ENCODE assay signal across 23 mouse cellular contexts in the genomic region with DNA sequence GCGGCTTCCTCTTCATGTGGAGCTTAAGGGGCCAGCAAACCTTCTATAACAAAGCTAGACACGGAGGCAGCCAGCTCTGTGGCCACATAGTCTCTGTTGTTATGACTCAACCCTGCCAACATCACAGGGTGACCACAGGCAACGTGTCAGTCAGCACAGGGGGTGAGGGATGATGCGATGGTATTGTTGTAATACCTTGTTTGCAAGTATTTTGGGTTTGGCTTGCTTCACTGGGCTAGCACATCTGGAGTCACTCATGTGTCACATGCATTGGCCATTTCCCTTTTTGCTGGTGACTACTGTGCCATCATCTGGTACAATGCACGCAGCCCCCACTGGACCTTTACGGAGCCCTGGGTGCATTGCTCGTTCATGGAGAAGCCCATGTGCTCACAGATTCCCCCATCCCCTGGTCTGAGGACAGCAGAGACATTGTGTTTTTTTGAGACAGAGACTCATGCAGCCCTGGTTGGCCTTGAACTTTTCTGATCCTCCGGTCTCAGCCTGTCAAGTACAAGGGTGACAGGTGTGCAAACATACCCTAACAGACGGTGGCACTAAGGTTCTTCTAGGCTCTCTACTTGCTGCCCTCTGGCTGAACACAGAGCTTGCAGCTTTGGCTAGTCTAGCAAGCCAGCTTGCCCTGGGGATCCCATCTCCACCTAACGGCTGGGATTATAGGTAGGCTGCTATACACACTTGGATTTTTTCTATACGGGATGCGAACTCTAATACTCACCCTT. TPM values are rescaled to one million over a fixed set of nuclear protein-coding genes. Genes with fewer than 3 reads are reported as not detected.
DNase-seq lines count a peak whose midpoint lies in the region; ATAC-seq lines count a peak whose summit lies in the region.
"Had no signal": no experiment of that assay in that cellular context is flagged by ENCODE, and none has a peak within 500 bp of the region (broad histone marks: within the 10 kb centered on the region; RNA-seq: fewer than 3 reads in every experiment).

No protein-coding gene starts in this region.

- H3K9ac ChIP-seq in hindbrain, embryonic 16.5 days (ENCODE audit: low read depth, low read length), result no peak overlapping the region
- H3K9ac ChIP-seq: embryonic facial prominence, embryonic 15.5 days; heart, embryonic 15.5 days; hindbrain, embryonic 12.5 days; limb, embryonic 13.5 days; lung, embryonic 15.5 days; midbrain, embryonic 15.5 days had no signal

- no peaks in the 10 kb centered on the region for H3K9me3 ChIP-seq in hindbrain, embryonic 16.5 days (ENCODE audit: control insufficient read depth, low read length)
- H3K9me3 ChIP-seq: embryonic facial prominence, embryonic 15.5 days; heart, embryonic 15.5 days; hindbrain, embryonic 12.5 days; limb, embryonic 13.5 days; lung, embryonic 15.5 days; midbrain, embryonic 15.5 days had no signal

- H3K4me1 ChIP-seq in hindbrain, embryonic 16.5 days (ENCODE audit: control insufficient read depth, insufficient read depth, low read depth, low read length), result no peaks in the 10 kb centered on the region
- H3K4me1 ChIP-seq: embryonic facial prominence, embryonic 15.5 days; heart, embryonic 15.5 days; hindbrain, embryonic 12.5 days; limb, embryonic 13.5 days; lung, embryonic 15.5 days; midbrain, embryonic 15.5 days had no signal

- peak; percentile 96 for ATAC-seq in megakaryocyte, adult 5-6 weeks (ENCODE audit: poor library complexity, severe bottlenecking)
- no peak for ATAC-seq in hindbrain, embryonic 16.5 days
- ATAC-seq: forebrain, embryonic 14.5 days; midbrain, embryonic 15.5 days had no signal

- no peaks in the 10 kb centered on the region for H3K27me3 ChIP-seq in hindbrain, embryonic 16.5 days (replicated peaks; ENCODE audit: control insufficient read depth, insufficient read depth, low read length)
- H3K27me3 ChIP-seq: embryonic facial prominence, embryonic 15.5 days; heart, embryonic 15.5 days; hindbrain, embryonic 12.5 days; limb, embryonic 13.5 days; lung, embryonic 15.5 days; midbrain, embryonic 15.5 days had no signal

- no peak overlapping the region for H3K4me2 ChIP-seq in hindbrain, embryonic 16.5 days (ENCODE audit: low read length)
- H3K4me2 ChIP-seq: embryonic facial prominence, embryonic 15.5 days; heart, embryonic 15.5 days; hindbrain, embryonic 12.5 days; limb, embryonic 13.5 days; lung, embryonic 15.5 days; midbrain, embryonic 15.5 days had no signal

- H3K27ac ChIP-seq in hindbrain, embryonic 16.5 days (ENCODE audit: low read depth, low read length), result no peak overlapping the region
- H3K27ac ChIP-seq: embryonic facial prominence, embryonic 15.5 days; heart, embryonic 15.5 days; hindbrain, embryonic 12.5 days; limb, embryonic 13.5 days; lung, embryonic 15.5 days; midbrain, embryonic 15.5 days had no signal

- no peak overlapping the region for H3K4me3 ChIP-seq in hindbrain, embryonic 16.5 days (ENCODE audit: low read length)
- H3K4me3 ChIP-seq: embryonic facial prominence, embryonic 15.5 days; heart, embryonic 15.5 days; hindbrain, embryonic 12.5 days; limb, embryonic 13.5 days; lung, embryonic 15.5 days; midbrain, embryonic 15.5 days had no signal

- peak; percentile 31 to 43 for DNase-seq in adrenal gland, postnatal 36 days
- no peak for DNase-seq in adrenal gland, adult 18-20 months (ENCODE audit: low spot score in 2 of 2)
- peak; percentile 69 for DNase-seq in 3134 (ENCODE audit: extremely low read depth, insufficient read length, low spot score)
- DNase-seq in Muller cell, postnatal 12 days (ENCODE audit: inconsistent ontology term), result peak; percentile 50
- no peak for DNase-seq in right cerebral cortex, adult 2 months (ENCODE audit: low spot score in 2 of 2)
- DNase-seq in left cerebral cortex, adult 9 months (ENCODE audit: low spot score in 2 of 2), result no peak
- DNase-seq: adrenal gland, postnatal 25 days; cerebellum, adult 11 months; gastrocnemius, postnatal 25 days; kidney, adult 18-20 months; kidney, postnatal 4 days; layer of hippocampus, postnatal 36 days; right cerebral cortex, postnatal 14 days; thymus, adult 18-20 months had no signal

- peaks cover 6% of the 10 kb centered on the region; the same call in 1 of the 2 replicates for H3K36me3 ChIP-seq in hindbrain, embryonic 16.5 days (ENCODE audit: control insufficient read depth, insufficient read depth, low read length)

- 90% methylated on average over 12 of the region's 12 CpGs for WGBS in hindbrain, embryonic 16.5 days

RNA-seq across cellular contexts. Expression of a gene that starts 11.8 kb away (rescaled TPM):
- 10 to 100 TPM in 1 of 2 experiments, 1 to 10 TPM in 1; 8.9 to 25.9 TPM for total RNA-seq in adrenal gland, postnatal 36 days (2021)
- 10 to 100 TPM; 11.6 to 15.2 TPM for total RNA-seq in adrenal gland, adult 18-20 months (2021)
- 6.1 and 22.8 TPM in 2 replicates for total RNA-seq in megakaryocyte, adult 5-6 weeks (2015)
- not detected in 2 replicates for total RNA-seq in megakaryocyte, adult 5-6 weeks (2017)
- polyA plus RNA-seq in hindbrain, embryonic 16.5 days (2015; fragmentation: Nextera tagmentation; extraction: Ambion mirVana), result 11.9 and 12.8 TPM in 2 replicates

RNA-seq across cellular contexts. Expression of a gene that starts 17.6 kb away (rescaled TPM):
- 100 to 1,000 TPM; 195 to 197 TPM for total RNA-seq in adrenal gland, postnatal 36 days (2021)
- total RNA-seq in adrenal gland, adult 18-20 months (2021), result 100 to 1,000 TPM; 184 to 195 TPM
- 68.8 and 86.3 TPM in 2 replicates for total RNA-seq in megakaryocyte, adult 5-6 weeks (2015)
- total RNA-seq in megakaryocyte, adult 5-6 weeks (2017), result 45.1 and 51.9 TPM in 2 replicates
- 390 and 393 TPM in 2 replicates for polyA plus RNA-seq in hindbrain, embryonic 16.5 days (2015; fragmentation: Nextera tagmentation; extraction: Ambion mirVana)

RNA-seq across cellular contexts. Expression of a gene that starts 39.3 kb away (rescaled TPM):
- 100 to 1,000 TPM; 357 to 631 TPM for total RNA-seq in adrenal gland, postnatal 36 days (2021)
- 100 to 1,000 TPM; 433 to 502 TPM for total RNA-seq in adrenal gland, adult 18-20 months (2021)
- total RNA-seq in megakaryocyte, adult 5-6 weeks (2015), result 79.3 and 125 TPM in 2 replicates
- total RNA-seq in megakaryocyte, adult 5-6 weeks (2017), result 55.5 and 59.5 TPM in 2 replicates
- 0.15 and 0.22 TPM in 2 replicates for polyA plus RNA-seq in hindbrain, embryonic 16.5 days (2015; fragmentation: Nextera tagmentation; extraction: Ambion mirVana)

RNA-seq across cellular contexts. Expression of a gene that starts 40.2 kb away (rescaled TPM):
- total RNA-seq in adrenal gland, postnatal 36 days (2021), result 10 to 100 TPM; 27.2 to 34.3 TPM
- total RNA-seq in adrenal gland, adult 18-20 months (2021), result 10 to 100 TPM; 21.4 to 26.6 TPM
- 25.1 and 35.7 TPM in 2 replicates for total RNA-seq in megakaryocyte, adult 5-6 weeks (2015)
- 40.6 and 43.1 TPM in 2 replicates for total RNA-seq in megakaryocyte, adult 5-6 weeks (2017)
- polyA plus RNA-seq in hindbrain, embryonic 16.5 days (2015; fragmentation: Nextera tagmentation; extraction: Ambion mirVana), result 37.1 and 39.3 TPM in 2 replicates

Comparison
In these comparisons a context has a peak if more than half of its experiments do, and no peak if none do; other contexts are left out.
1. DNase-seq: peak in adrenal gland, postnatal 36 days (2 of 2), 3134 (single experiment) and Muller cell, postnatal 12 days (single experiment); none in adrenal gland, adult 18-20 months (0 of 2), right cerebral cortex, adult 2 months (0 of 2) and left cerebral cortex, adult 9 months (0 of 2).